Mouse (Mus musculus) 3T3-L1 (cell line): ENCODE measurements around the gene Rnf114.
A peak's percentile ranks its signal among the peaks of the same experiment; 100 is the strongest.

ENCODE experiments used
- DNase-seq: peaks from one replicate; pipeline ENCODE4 v3.0.0-alpha.2; 2015; ENCODE audit warnings: low read depth, low spot score

The Rnf114 gene

DNA sequence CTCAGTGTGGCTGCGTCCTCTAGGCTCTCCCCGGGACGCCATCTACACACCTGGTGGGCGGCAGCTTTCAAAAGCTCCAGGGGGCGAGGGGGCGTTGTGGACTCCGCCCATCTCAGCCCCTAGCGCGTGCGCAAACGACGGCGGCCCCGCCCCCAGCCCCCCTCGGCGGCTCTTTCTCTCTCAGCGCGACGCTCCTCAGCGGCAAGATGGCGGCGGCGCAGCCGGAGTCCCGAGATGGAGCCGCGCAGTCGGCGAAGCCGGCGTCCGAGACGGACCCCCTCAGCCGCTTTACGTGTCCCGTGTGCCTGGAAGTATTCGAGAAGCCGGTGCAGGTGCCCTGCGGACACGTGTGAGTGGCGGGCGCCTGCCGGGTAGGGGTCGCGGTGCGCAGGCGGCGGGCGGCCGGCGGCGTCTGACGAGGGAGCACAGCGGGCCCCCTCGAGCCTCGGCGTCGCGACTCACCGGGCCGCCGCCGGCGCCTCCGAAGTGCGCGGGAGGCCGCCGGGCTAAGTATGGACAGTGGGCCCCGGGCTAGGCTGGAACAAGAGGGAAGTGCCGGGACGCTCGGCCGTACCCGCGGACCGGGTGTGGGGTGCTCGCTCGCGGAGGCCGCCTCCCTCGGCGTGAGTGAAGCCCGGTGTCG, 10.9 kb downstream of the Rnf114 start:
- peak; percentile 80 for DNase-seq

DNA sequence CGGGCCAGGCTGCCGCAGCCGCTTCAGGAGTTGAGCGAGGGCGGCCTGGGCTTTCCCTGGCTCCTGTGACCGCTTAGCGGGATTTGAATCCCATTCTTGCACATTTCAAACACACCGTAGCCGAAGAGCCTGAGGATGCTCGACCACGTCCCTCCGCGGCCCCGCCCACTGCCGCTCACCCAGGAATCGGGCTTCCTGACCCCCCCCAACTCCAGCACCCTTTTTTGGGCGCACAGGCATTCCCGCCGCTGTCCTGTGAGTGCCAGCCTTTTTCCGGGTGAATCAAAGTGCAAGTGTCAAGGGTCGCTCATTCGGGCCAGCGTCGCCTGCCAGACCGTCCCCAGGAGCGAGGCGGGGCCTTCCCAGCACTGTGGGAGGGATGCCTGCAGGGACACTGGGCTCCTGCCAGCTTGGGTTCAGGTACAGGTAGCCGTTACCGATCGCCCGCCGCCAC, 11.5 kb downstream of the Rnf114 start:
- DNase-seq, result peak; percentile 50

DNA sequence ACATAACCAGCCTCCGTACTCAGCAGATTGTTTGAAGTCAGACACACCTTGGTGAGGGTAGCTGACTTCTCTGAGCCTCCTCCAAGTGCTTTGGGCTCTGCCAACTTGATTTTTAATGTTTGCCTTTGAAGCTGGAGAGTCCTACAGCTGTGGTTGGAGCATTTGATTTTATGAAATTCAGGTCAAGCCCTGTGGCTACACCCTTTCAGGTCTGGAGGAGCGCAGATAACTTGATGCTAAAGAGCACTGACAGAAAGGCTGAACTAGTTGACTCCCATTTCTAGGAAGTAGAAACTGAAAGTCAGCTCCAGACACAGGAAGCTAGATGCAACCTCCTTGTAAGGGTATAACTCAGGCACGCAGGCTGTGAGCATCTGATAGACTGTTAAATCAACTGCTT, 12.7 kb downstream of the Rnf114 start:
- peak; percentile 43 for DNase-seq

DNA sequence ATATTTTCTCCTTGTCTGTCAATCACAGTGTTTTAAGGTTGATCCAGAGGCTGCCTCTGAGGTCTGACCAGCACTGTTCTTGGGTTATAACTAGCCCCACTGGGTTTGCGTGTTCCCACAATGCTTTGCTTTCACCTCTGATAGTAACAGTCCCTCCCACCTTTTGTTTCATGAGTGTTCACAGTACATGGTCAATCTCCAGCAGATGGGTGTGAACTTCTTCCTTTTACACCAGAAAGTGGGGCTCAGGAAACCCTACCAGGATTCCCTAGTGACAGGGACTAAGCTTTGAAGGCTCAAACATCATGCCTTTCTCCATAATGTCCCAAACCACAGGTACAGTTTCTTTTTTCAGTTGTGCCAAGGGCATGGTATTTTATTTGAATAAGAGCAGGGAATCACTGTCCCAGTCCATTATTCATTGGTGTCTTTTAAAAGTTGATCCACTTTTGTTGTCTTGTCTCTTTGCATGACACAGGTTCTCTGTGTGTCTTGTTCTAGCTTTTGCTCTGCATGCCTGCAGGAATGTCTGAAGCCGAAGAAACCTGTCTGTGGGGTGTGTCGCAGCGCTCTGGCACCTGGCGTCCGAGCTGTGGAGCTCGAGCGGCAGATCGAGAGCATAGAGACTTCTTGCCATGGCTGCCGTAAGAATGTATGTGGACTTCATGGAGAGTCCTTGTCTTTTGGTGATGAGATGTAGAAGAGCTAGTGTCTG, 14.3 kb downstream of the Rnf114 start:
- DNase-seq, result no peak

DNA sequence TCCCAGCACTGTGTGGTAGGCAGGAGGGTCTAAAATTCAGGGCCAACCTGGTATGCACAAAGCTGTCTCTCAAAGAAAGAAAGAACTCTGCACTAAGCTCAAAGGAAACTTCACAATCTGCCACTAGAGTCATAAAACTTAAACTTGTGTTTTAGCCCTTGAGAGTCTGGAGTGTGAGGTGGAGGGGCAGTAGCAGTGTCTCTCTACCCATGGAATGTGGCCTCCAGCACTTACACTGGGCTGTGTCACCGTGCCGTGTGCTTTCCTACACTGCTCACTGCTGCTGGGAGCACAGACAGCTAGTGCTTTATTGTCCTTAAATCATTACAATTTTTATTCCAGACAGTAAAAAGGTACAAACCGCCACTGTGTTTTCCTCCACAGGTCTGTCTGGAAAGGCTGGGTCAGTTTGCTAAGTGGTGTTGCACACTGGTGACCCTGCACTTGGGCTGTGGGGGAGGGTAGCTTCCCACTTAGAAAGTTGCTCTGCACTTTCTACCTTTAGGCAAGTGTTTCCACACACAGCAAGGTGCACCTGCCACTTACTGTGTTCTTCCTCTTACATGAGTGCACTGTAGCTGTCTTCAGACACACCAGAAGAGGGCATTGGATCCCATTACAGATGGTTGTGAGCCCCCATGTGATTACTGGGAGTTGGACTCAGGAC, 15.4 kb downstream of the Rnf114 start:
- no peak for DNase-seq

DNA sequence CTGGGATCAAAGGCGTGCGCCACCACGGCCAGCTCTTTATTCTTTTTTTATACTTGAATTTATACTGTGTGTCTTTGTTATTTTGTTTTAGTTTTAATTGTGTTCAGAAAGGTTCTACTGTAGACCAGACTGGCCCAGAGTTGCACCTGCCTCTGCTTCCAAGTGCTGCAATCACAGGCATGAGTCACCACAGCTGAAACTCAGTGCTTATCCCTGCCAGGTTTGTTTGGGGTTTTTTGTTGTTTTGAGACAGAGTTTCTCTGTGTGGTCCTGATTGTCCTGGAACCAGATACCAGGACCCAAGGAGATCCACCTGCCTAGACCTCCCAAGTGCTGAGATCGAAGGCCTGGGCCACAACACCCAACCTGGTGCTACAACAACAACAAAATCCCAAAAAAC, 16.1 kb downstream of the Rnf114 start:
- peak; percentile 34 for DNase-seq

DNA sequence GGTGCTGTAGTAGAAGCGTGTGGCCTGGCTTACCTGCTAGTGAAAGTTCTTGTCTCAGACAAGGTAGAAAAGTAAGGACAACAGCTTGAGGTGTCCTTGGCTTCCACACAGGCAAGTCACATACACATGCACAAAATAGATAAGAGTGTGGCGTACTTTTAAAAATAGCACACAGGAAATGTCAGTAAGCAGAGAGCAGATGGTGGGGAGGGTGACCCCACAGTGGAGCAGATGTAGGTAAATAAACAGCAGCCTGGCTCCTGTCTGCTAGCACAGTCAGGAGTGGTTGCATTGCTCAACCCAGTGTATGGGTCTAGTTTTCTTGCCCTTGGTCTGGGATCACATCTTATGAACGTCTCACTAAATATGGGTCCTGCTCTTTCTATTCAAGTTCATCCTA, 18.0 kb downstream of the Rnf114 start:
- DNase-seq, result no peak

DNA sequence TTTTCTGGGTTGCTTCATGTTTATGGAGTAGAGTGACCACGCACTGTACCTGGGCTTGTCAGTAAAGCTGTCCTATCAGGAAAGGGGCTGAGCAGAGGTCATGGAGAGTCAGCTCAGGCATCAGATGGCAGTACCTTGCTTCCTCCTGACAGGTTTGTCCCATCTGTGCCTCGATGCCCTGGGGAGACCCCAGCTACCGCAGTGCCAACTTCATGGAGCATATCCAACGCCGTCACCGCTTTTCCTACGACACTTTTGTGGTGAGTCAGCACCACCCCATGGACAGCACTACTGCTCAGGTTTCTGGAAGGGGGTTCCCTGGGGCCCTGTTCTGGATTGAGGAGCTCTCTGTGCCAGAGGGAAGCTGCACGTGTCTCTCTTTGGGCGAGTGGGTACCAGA, 19.9 kb downstream of the Rnf114 start:
- DNase-seq, result no peak

DNA sequence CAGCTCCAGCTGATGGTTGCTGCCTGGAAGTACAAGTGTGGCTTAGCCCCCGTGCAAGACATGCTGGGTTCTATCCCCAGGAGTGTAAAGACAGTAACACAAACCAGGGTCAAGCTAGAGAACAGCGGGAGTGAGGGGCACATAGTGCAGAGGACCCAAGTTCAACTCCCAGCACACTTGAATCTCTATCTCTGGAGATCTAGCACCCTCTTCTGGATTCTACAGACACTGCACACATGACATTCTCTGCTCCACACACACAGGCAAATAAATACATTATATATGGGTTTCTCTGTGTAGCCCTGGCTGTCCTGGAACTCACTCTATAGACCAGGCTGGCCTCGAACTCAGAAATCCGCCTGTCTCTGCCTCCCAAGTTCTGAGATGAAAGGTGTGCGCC, 20.5 kb downstream of the Rnf114 start:
- peak; percentile 59 for DNase-seq

DNA sequence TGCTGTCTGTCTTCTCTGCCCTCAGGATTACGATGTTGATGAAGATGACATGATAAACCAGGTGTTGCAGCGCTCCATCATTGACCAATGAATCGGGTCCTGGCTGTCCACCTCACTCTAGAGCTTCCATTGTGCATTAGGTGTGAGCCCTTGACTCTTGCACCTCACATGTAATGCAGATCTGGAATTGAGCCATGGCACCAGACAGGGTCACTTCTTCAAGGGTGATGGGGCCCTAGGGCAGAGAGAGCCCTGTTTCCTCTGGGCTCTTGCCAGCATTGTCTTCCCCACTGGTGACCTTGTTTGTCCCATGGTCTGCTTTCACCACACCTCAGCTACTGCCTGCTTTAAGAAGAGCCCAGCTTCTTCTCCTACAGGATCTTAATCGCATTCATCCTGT, 22.2 kb downstream of the Rnf114 start:
- DNase-seq, result no peak

DNA sequence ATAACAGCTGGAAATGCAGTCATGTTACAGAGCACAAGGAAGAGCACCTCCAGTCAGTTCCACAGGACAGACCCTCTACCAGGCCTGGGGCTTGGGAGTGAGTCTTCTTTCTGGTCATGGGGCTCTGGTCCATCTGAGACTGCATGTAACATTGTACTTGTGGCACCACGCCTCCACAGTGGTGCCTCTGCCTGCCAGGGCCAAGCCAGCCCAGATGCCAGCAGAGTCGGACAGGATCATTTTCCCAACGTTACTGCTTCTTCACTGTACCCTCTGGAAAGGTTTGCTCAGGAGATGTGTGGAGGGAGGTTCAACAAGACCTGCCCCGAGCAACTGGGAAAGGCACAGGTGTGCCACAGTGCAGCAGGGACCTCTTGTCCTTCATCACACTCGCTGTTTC, 23.2 kb downstream of the Rnf114 start:
- no peak for DNase-seq

DNA sequence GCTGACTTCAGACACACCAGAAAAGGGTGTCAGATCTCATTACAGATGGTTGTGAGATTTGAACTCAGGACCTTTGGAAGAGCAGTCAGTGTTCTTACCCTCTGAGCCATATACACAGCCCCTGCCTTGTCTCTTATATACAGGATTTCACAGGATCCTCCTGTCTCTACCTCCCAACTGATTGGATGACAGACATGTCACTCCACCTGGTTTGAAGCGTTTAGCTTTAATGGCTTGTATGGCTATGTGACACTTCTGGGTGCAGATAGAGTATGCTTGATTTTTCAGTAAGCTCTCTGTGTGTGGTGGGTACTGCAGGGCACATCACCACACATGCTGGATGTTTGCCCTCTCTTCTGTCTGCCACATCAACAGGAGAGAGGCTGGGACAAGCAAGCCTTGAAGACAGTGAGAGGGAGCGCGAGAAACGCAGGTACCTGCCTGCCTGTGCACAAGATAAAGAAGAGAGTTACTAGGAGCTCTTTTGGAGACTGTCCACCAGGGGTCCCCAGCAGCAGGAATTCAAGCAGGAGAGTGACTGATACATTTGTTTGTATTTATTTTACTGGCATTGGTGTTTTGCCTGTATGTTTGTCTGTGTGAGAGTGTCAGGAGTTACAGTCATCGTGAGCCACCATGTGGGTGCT, 27.3 kb downstream of the Rnf114 start:
- DNase-seq, result peak; percentile 54

DNA sequence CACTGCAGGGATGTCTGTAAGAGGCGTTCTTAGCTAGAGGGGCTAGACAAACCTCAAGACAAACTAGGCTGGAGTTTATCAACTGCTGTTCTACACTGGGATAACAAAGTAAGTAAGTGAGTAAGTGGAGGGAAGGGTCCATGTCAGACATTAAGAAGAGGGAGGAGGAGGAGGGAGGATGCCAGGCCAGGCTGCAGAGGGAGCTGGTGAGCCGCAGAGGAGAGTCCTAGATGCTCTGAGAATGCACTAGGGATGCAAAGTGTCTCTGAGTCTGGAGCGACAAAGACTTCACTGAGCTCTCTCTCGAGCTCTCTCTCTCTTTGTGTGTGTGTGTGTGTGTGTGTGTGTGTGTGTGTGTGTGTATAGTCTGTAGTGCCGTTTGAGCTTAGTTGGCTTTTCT, 35.8 kb downstream of the Rnf114 start:
- DNase-seq, result no peak

DNA sequence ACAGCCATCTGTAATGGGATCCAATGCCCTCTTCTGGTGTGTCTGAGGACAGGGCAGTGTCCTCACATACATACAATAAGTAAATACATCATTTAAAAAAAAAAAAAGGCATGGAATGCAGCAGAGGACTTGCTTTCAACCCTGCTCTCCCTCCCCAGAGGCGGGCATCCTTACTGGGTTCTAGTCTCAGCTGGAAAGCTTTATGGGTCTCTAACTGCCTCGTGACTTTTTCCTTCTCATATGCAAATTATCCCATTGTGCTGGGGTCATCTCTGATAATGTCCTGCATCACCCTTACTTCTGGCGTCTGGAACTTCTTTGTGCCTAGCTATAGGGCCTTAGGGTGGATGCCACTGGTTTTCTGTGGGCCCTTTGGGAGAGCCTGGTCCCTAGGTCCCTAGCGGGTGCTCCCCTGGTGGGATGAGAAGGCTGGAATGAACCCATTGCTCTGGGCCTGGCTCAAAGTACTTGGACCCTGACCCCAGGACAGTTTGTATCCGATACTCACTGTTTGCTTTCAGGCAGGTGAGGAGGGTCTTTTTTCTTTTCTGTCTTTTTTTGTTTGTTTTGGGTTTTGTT, 37.6 kb downstream of the Rnf114 start:
- no peak for DNase-seq

DNA sequence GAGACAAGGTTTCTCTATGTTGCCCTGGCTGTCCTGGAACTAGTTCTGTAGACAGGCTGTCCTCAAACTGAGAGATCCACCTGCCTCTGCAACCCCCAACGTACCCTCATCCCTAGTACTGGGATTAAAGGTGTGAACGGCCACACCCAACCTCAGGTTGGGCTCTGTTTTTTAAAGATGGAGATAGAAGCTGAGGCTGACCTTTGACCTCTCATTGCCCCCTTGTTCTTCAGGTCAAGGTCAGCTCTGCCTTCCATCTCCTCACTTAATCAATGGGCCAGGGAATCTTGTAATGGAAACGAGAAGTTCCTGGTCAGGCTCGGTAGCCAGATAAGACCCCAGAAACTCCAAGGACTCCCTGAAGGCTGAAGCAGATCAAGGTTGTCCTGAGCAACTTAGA, 38.1 kb downstream of the Rnf114 start:
- DNase-seq, result no peak

DNA sequence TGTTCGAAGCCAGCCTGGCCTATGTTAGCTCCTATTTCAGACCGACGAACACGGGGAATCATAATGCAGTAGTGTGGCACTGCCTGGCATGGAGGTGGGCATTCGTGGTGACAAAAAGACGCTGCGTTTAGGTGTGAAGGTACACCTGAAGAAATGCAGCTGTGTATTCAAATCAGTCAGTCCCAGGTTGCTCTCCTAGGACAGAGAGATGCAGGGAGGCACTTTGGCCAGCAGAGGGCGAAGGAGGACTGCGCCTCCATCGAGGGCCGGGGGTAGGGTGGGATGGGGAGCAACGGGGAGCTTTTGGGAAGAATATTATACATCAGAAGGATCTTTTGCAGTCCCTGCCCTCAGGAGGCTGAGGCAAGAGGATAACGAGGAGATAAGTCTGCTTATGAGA, 39.7 kb downstream of the Rnf114 start:
- DNase-seq, result peak; percentile 68

DNA sequence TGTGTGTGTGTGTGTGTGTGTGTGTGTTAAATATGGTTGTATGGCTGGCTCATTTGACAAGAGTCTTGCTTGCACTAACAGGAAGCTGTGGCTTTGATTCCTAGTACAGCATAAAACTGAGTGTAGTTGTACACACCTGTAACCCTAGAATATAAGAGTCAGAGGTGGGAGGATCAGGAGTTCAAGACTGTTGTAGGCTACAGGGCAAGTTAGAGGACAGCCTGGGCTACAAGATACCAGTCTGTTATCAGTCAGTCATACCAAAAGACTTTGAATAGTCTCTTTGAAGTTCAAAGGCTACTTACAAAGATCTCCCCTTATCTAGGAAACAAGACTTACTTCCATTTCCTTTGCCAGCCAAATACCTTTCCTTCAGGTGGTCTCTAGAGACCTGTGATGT, 41.4 kb downstream of the Rnf114 start:
- DNase-seq, result no peak

DNA sequence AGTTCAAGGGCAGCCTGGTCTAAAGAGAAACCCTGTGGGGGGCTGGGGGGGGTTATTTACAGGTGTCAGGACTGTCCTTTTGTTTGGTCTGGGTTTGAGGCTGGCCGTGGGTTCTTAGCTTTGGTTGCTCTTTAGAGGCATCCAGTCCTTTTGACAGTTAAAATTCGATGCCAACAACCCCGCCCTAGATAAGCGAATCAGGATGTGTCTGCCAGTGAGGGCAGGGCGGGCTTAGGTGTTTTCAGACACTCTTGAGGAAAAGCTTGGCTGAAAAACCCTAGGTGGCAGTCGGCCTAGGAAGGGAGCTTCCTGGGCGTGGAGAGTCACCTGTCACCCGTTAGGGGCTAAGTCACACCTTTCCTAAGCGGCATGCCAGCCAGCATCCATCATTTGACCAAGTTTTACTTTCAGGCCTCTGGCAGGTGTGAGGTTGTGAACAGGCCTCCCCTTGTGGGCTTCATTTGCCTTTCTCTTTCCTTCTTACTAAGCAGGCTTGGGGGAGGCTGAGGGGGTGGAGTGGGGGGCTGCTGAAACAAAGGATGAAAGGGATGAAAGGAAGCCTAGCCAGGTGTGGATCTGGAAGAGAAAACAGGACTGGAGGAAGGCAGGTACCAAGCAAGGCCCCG, 44.0 kb downstream of the Rnf114 start:
- DNase-seq, result no peak

DNA sequence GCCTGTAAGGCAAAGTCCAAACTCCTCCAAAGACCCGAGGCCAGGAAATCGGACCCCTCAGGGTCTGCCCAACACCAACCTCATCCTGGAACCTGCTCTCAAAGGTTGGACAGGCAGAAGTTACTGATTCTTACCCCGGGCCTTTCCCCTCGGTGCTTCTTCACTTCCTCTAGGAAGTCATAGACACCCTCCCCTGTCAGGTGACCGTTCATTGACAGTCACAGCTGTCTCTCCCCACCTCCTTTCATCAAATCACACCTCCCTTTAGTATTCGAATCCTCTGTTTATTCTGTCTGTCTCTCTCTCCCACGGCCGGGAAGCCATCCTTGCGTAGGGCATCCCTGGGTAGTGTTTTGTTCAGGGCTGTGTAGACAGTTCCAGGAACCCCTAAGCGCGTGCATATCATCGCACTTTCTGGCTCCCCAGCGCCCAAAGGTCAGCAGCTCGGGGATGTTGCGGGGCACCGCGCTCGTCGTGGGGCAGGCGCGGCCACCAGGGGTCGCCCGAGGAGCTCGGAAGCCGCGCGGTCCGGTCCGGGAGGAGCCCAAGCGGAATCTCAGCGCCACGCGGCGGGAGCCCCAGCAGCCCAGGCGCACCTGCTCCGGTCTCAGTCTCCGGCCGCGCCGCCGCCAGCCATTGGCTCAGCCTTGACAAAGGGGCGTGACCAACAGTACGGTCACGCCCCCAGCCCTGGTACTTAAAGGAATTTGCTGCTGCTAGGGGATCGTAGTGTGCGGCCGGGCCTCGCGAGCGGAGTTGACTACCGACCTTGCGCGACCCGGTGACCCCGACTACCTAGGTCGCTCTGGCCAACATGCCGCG, 45.2 kb downstream of the Rnf114 start, which contains the start of gene Snai1:
TSS of gene Snai1 (plus strand) at position 720 of the 822 bp plus-strand sequence.
- DNase-seq, result peak; percentile 99

DNA sequence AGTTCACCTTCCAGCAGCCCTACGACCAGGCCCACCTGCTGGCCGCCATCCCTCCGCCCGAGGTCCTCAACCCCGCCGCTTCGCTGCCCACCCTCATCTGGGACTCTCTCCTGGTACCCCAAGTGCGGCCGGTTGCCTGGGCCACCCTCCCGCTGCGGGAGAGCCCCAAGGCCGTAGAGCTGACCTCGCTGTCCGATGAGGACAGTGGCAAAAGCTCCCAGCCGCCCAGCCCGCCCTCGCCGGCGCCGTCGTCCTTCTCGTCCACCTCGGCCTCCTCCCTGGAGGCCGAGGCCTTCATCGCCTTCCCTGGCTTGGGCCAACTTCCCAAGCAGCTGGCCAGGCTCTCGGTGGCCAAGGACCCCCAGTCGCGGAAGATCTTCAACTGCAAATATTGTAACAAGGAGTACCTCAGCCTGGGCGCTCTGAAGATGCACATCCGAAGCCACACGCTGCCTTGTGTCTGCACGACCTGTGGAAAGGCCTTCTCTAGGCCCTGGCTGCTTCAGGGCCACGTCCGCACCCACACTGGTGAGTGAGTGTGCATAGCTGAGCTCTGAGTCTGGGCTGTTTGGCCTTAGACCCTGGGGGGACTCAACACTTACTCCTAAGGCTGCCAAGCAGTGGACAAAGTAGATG, 46.3 kb downstream of the Rnf114 start:
- DNase-seq, result peak; percentile 69
